Mouse (Mus musculus): ENCODE data around the gene Hoxa13. TPM values are rescaled to one million over a fixed set of nuclear protein-coding genes. Genes with fewer than 3 reads are reported as not detected.

Gene Hoxa13
- total RNA-seq, 1 experiment from 2014 or later: not detected

GRCm38 (mm10) chr6:52228475-52229465, 31.9 kb downstream of the Hoxa13 start:
- no peak for ATAC-seq (ENCODE audit: extremely low read depth, insufficient number of reproducible peaks, low FRiP score, poor library complexity, severe bottlenecking)

GRCm38 (mm10) chr6:52227470-52228222, 33.0 kb downstream of the Hoxa13 start:
- ATAC-seq (ENCODE audit: extremely low read depth, insufficient number of reproducible peaks, low FRiP score, poor library complexity, severe bottlenecking): no peak

- no peak for ATAC-seq (ENCODE audit: extremely low read depth, insufficient number of reproducible peaks, low FRiP score, poor library complexity, severe bottlenecking)
These were observed 34.0 kb downstream of the Hoxa13 start for GRCm38 (mm10) chr6:52226569-52227257.

GRCm38 (mm10) chr6:52225612-52226568, 34.8 kb downstream of the Hoxa13 start:
- ATAC-seq (ENCODE audit: extremely low read depth, insufficient number of reproducible peaks, low FRiP score, poor library complexity, severe bottlenecking): no peak

GRCm38 (mm10) chr6:52224895-52225611, 35.6 kb downstream of the Hoxa13 start:
- no peak for ATAC-seq (ENCODE audit: extremely low read depth, insufficient number of reproducible peaks, low FRiP score, poor library complexity, severe bottlenecking)

GRCm38 (mm10) chr6:52223939-52224760, 36.5 kb downstream of the Hoxa13 start:
- no peak for ATAC-seq (ENCODE audit: extremely low read depth, insufficient number of reproducible peaks, low FRiP score, poor library complexity, severe bottlenecking)

- ATAC-seq (ENCODE audit: extremely low read depth, insufficient number of reproducible peaks, low FRiP score, poor library complexity, severe bottlenecking): no peak
These were observed 38.0 kb downstream of the Hoxa13 start for GRCm38 (mm10) chr6:52222729-52223128.

- no peak for ATAC-seq (ENCODE audit: extremely low read depth, insufficient number of reproducible peaks, low FRiP score, poor library complexity, severe bottlenecking)
These were observed 38.5 kb downstream of the Hoxa13 start for GRCm38 (mm10) chr6:52221993-52222685.

- peak; percentile 76 for ATAC-seq (ENCODE audit: extremely low read depth, insufficient number of reproducible peaks, low FRiP score, poor library complexity, severe bottlenecking)
These were observed 39.2 kb downstream of the Hoxa13 start, which contains the start of gene Hoxa7 for GRCm38 (mm10) chr6:52221337-52221992. TSS of gene Hoxa7 (minus strand) at chr6:52221854.

- no peak for ATAC-seq (ENCODE audit: extremely low read depth, insufficient number of reproducible peaks, low FRiP score, poor library complexity, severe bottlenecking)
These were observed 39.8 kb downstream of the Hoxa13 start for GRCm38 (mm10) chr6:52220865-52221310.

- no peak for ATAC-seq (ENCODE audit: extremely low read depth, insufficient number of reproducible peaks, low FRiP score, poor library complexity, severe bottlenecking)
These were observed 40.4 kb downstream of the Hoxa13 start for GRCm38 (mm10) chr6:52220003-52220864.

- no peak for ATAC-seq (ENCODE audit: extremely low read depth, insufficient number of reproducible peaks, low FRiP score, poor library complexity, severe bottlenecking)
These were observed 41.3 kb downstream of the Hoxa13 start for GRCm38 (mm10) chr6:52219234-52219942.

GRCm38 (mm10) chr6:52218643-52219215, 42.0 kb downstream of the Hoxa13 start:
- ATAC-seq (ENCODE audit: extremely low read depth, insufficient number of reproducible peaks, low FRiP score, poor library complexity, severe bottlenecking): no peak

All from neutrophil, adult 5-6 weeks (primary cell).